Mouse (Mus musculus): ENCODE measurements around the gene Tbc1d10c. TPM values are rescaled to one million over a fixed set of nuclear protein-coding genes. Genes with fewer than 3 reads are reported as not detected.

Tbc1d10c gene
- polyA plus RNA-seq, 1 experiment from 2014 or later: 0.54 TPM

GRCm38 (mm10) chr19:4147782-4148490 is 43.1 kb downstream of the Tbc1d10c start:
- H3K4me1 ChIP-seq (ENCODE audit: control insufficient read depth, insufficient read depth, low read length): peaks cover 15% of the 10 kb centered on the region; the same call in 1 of the 2 replicates
- H3K36me3 ChIP-seq (ENCODE audit: control insufficient read depth, insufficient read depth, low read length): peaks cover 25% of the 10 kb centered on the region
- ATAC-seq (ENCODE audit: low FRiP score, low TSS enrichment) (peak; percentile 49), DNase-seq (no peak)
- peak overlapping the region; percentile 64; the same call in 1 of the 2 replicates for H3K27ac ChIP-seq (replicated peaks; ENCODE audit: low read depth, low read length)
- H3K9ac ChIP-seq (replicated peaks; ENCODE audit: low read length): peak overlapping the region; percentile 81
- H3K9me3 ChIP-seq (ENCODE audit: control insufficient read depth, low read length): 0 out of 2 replicates have a peak, but pooled peaks cover 4% of the 10 kb centered on the region
- peak overlapping the region; percentile 80 for H3K4me3 ChIP-seq (replicated peaks; ENCODE audit: low read depth, low read length)
- H3K4me2 ChIP-seq (ENCODE audit: low read length): peak overlapping the region; percentile 86
- no peaks in the 10 kb centered on the region for H3K27me3 ChIP-seq (ENCODE audit: control insufficient read depth, insufficient read depth, low read length)
- WGBS: 27% methylated on average over 9 of the region's 9 CpGs

GRCm38 (mm10) chr19:4147022-4147405 is 44.1 kb downstream of the Tbc1d10c start:
- H3K9me3 ChIP-seq (ENCODE audit: control insufficient read depth, low read length): 0 out of 2 replicates have a peak, but pooled peaks cover 4% of the 10 kb centered on the region
- H3K4me2 ChIP-seq (ENCODE audit: low read length): no peak overlapping the region
- no peak overlapping the region for H3K27ac ChIP-seq (replicated peaks; ENCODE audit: low read depth, low read length)
- ATAC-seq (ENCODE audit: low FRiP score, low TSS enrichment) (no peak), DNase-seq (no peak)
- H3K9ac ChIP-seq (replicated peaks; ENCODE audit: low read length): no peak overlapping the region
- peaks cover 15% of the 10 kb centered on the region; the same call in 1 of the 2 replicates for H3K4me1 ChIP-seq (ENCODE audit: control insufficient read depth, insufficient read depth, low read length)
- H3K36me3 ChIP-seq (ENCODE audit: control insufficient read depth, insufficient read depth, low read length): peaks cover 19% of the 10 kb centered on the region
- WGBS: 43% methylated on average over 3 of the region's 3 CpGs
- H3K27me3 ChIP-seq (ENCODE audit: control insufficient read depth, insufficient read depth, low read length): no peaks in the 10 kb centered on the region
- H3K4me3 ChIP-seq (replicated peaks; ENCODE audit: low read depth, low read length): no peak overlapping the region

DNA sequence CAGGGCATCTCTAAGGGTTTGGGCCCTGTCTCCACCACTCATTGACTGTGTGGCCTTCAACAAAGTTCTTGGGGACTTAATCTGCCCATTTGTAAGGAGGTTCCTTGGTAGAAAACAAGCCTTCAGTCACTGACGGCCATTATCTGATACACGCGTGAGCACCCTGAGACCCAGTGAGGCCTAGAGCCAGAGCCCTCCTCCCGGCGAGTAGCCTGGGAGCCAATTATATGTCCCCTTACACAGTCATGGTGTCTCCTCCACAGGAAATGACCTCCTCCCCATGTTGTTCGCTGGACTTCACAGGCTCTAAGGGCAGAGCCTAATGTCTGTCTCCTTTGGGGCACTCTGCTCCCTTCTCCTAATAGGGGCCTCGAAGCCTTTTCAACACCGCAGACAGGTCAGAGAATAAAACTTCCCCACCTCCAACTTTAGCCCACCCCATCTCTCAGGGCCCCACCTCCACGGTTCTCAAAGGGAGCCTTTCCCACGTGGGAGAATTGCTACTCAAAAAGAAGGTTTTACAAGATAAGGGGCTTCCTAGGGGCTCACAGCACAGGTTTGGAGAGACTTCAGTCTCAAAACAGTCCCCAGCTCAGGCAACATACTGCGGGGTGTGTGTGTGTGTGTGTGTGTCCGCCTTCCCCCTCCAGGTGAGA is 44.6 kb downstream of the Tbc1d10c start:
- Histone ChIP-seq H3K9ac (replicated peaks; ENCODE audit: low read length) (no peak overlapping the region), H3K36me3 (ENCODE audit: control insufficient read depth, insufficient read depth, low read length) (peaks cover 15% of the 10 kb centered on the region), H3K27ac (replicated peaks; ENCODE audit: low read depth, low read length) (no peak overlapping the region), H3K4me1 (ENCODE audit: control insufficient read depth, insufficient read depth, low read length) (peaks cover 15% of the 10 kb centered on the region; the same call in 1 of the 2 replicates), H3K27me3 (ENCODE audit: control insufficient read depth, insufficient read depth, low read length) (no peaks in the 10 kb centered on the region), H3K4me2 (ENCODE audit: low read length) (no peak overlapping the region), H3K4me3 (replicated peaks; ENCODE audit: low read depth, low read length) (no peak overlapping the region), H3K9me3 (ENCODE audit: control insufficient read depth, low read length) (0 out of 2 replicates have a peak, but pooled peaks cover 4% of the 10 kb centered on the region)
- no peak for ATAC-seq (ENCODE audit: low FRiP score, low TSS enrichment)
- no peak for DNase-seq
- 61% methylated on average over 12 of the region's 12 CpGs for WGBS

DNA sequence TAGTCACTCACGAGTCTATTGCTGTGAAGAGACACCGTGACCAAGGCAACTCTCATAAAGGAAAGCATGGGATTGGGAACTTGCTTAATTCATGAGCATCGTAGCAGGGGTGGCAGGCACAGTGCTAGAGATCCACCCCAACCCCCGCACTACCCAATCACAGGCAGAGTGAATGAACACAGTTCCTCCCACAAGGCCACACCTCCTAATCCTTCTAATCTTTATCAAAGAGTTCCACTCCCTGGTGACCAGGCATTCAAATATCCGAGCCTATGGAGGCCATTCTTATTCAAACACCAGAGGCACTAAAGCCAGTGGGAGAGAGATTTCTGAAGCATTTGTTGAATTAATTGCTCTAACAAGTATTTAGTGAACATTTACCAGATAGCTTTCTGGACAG is 45.1 kb downstream of the Tbc1d10c start:
- WGBS: 75% methylated on average over 5 of the region's 5 CpGs

DNA sequence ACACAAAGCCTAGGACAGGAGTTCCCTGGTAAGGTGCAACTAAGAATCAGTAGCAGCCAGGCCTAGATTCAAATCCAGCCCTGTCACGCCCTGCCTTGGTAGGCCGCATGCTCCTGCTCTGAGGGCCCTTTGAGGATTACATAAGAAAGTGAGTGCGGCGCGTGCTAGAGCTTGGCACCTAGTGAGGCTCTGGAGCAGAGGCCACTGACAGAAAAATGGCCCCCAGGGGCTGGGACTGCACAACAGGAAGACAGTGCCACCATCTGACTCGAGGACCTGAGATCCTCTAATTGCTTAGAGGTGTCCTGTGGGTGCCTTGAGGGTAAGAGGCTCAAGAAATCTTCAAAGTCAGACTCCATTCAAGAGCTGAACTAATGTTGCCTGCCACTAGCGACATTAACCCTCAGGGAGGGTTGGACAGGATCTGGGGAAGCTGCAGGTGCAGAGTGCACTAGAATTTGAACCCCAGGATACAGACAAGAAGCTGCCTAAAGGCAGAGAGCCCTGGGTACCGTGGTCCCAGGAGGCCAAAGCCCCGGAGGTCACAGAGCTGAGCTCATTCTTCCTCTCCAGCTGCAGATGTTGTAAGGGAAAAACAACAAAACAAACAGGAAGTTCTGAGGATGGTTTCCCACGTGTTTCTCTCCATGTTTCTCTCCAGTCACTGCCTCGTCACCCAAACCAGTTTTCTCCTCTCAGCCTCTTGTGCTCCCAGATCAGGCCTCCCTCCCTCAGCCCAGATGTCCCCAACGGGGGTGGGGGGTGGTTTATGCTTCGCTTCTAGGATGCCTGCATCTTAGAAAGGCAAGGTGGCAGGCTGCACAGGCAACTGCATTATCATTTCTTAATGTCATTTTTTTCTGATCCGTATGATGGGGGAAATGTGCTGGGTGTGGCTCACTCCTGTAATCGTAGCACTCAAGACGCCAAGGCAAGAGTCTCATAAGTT is 46.3 kb downstream of the Tbc1d10c start:
- H3K9me3 ChIP-seq (ENCODE audit: control insufficient read depth, low read length): 0 out of 2 replicates have a peak, but pooled peaks cover 4% of the 10 kb centered on the region
- 86% methylated on average over 16 of the region's 16 CpGs for WGBS

More for the DNA sequence above, 45.1 kb downstream of the Tbc1d10c start:
- Histone ChIP-seq H3K4me2 (ENCODE audit: low read length) (no peak overlapping the region), H3K27me3 (ENCODE audit: control insufficient read depth, insufficient read depth, low read length) (no peaks in the 10 kb centered on the region), H3K4me3 (replicated peaks; ENCODE audit: low read depth, low read length) (no peak overlapping the region), H3K9ac (replicated peaks; ENCODE audit: low read length) (no peak overlapping the region), H3K27ac (replicated peaks; ENCODE audit: low read depth, low read length) (no peak overlapping the region), H3K4me1 (ENCODE audit: control insufficient read depth, insufficient read depth, low read length) (peaks cover 15% of the 10 kb centered on the region; the same call in 1 of the 2 replicates), H3K36me3 (ENCODE audit: control insufficient read depth, insufficient read depth, low read length) (peaks cover 11% of the 10 kb centered on the region), H3K9me3 (ENCODE audit: control insufficient read depth, low read length) (0 out of 2 replicates have a peak, but pooled peaks cover 4% of the 10 kb centered on the region)
- ATAC-seq (ENCODE audit: low FRiP score, low TSS enrichment) (no peak), DNase-seq (no peak)

DNA sequence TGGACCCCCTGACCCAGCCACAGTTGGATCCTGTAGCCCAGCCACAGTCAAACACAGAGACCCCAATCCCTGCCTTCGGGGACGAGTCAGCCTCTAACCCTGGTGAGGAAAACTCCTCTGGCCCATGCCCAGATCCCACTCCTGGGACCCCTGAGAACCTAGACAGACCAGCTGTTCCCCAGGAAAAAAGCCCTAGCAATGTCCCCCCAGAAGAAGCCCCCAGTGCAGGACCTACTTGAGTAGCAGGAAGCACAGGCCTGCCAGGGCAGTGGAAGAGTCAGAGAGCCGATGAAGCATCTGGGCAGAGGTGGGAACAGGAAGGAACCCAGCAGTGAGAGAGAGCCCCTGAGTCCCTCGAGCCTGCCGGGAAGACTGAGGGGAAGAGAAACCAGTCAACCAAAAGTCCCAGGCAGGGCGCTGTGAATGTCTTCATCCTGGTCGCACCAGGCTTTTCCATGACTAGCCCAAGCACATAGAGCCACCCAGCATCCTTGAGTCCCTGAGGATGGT is 47.3 kb downstream of the Tbc1d10c start, which contains the start of gene Cabp4:
Cabp4 (minus strand) TSS at position 275 of the 510 bp plus-strand sequence.
- Histone ChIP-seq H3K9ac (replicated peaks; ENCODE audit: low read length) (no peak within 1 kb of the TSS), H3K9me3 (ENCODE audit: control insufficient read depth, low read length) (0 out of 2 replicates have a peak, but pooled peaks cover 4% of the 10 kb centered on the region), H3K4me1 (ENCODE audit: control insufficient read depth, insufficient read depth, low read length) (peaks cover 12% of the 10 kb centered on the region; the same call in 1 of the 2 replicates), H3K27me3 (ENCODE audit: control insufficient read depth, insufficient read depth, low read length) (no peaks in the 10 kb centered on the region), H3K4me3 (replicated peaks; ENCODE audit: low read depth, low read length) (no peak within 1 kb of the TSS), H3K27ac (replicated peaks; ENCODE audit: low read depth, low read length) (no peak within 1 kb of the TSS), H3K36me3 (ENCODE audit: control insufficient read depth, insufficient read depth, low read length) (no peaks in the 10 kb centered on the region), H3K4me2 (ENCODE audit: low read length) (no peak within 1 kb of the TSS)
- no peak for DNase-seq
- ATAC-seq (ENCODE audit: low FRiP score, low TSS enrichment): no peak
- 88% methylated on average over 7 of the region's 7 CpGs for WGBS

More for the DNA sequence above, 46.3 kb downstream of the Tbc1d10c start:
- ATAC-seq (ENCODE audit: low FRiP score, low TSS enrichment): no peak
- Histone ChIP-seq H3K4me3 (replicated peaks; ENCODE audit: low read depth, low read length) (no peak overlapping the region), H3K4me1 (ENCODE audit: control insufficient read depth, insufficient read depth, low read length) (peaks cover 15% of the 10 kb centered on the region; the same call in 1 of the 2 replicates), H3K36me3 (ENCODE audit: control insufficient read depth, insufficient read depth, low read length) (no peaks in the 10 kb centered on the region; the same call in 1 of the 2 replicates), H3K4me2 (ENCODE audit: low read length) (no peak overlapping the region), H3K27me3 (ENCODE audit: control insufficient read depth, insufficient read depth, low read length) (no peaks in the 10 kb centered on the region), H3K27ac (replicated peaks; ENCODE audit: low read depth, low read length) (no peak overlapping the region), H3K9ac (replicated peaks; ENCODE audit: low read length) (no peak overlapping the region)
- DNase-seq: no peak

DNA sequence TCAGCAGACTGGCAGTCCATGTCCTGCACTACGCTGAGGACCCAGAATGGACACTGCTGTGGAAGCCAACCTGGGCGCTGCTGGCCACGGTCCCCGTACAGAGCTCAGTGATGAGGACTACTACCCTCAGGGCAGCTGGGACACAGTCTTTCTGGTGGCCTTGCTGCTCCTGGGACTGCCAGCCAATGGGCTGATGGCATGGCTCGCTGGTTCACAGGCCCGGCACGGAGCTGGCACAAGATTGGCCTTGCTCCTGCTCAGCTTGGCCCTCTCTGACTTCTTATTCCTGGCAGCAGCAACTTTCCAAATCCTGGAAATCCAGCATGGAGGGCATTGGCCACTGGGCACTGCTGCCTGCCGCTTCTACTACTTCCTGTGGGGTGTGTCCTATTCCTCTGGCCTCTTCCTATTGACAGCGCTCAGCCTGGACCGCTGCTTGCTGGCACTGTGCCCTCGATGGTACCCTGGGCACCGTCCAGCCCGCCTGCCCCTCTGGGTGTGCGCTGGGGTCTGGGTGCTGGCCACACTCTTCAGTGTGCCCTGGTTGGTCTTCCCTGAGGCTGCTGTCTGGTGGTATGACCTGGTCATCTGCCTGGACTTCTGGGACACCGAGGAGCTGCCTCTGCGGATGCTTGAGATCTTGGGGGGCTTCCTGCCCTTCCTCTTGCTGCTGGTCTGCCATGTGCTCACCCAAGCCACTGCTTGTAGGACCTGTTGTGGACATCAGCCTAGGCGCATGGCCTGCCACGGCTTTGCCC is 48.5 kb downstream of the Tbc1d10c start:
- WGBS: 91% methylated on average over 18 of the region's 18 CpGs

More for the DNA sequence above, 48.5 kb downstream of the Tbc1d10c start:
- Histone ChIP-seq H3K9me3 (ENCODE audit: control insufficient read depth, low read length) (0 out of 2 replicates have a peak, but pooled peaks cover 4% of the 10 kb centered on the region), H3K4me3 (replicated peaks; ENCODE audit: low read depth, low read length) (no peak overlapping the region), H3K36me3 (ENCODE audit: control insufficient read depth, insufficient read depth, low read length) (no peaks in the 10 kb centered on the region), H3K27ac (replicated peaks; ENCODE audit: low read depth, low read length) (no peak overlapping the region), H3K4me2 (ENCODE audit: low read length) (no peak overlapping the region), H3K9ac (replicated peaks; ENCODE audit: low read length) (no peak overlapping the region), H3K27me3 (ENCODE audit: control insufficient read depth, insufficient read depth, low read length) (no peaks in the 10 kb centered on the region), H3K4me1 (ENCODE audit: control insufficient read depth, insufficient read depth, low read length) (0 out of 2 replicates have a peak, but pooled peaks cover 7% of the 10 kb centered on the region)
- no peak for DNase-seq
- no peak for ATAC-seq (ENCODE audit: low FRiP score, low TSS enrichment)

All from midbrain, embryonic 14.5 days (tissue).